Mouse (Mus musculus) cortical plate, adult 2 months (tissue): ENCODE measurements around the gene Rogdi.

Source experiments
- CTCF ChIP-seq: fragments of 200-500 bp; IDR thresholded peaks from 2 replicates; pipeline ENCODE4 v1.5.1; 2011; ENCODE audit warnings: mild to moderate bottlenecking, control low read depth, low read length; ENCODE audit not compliant: insufficient read depth; ENCODE audit errors: extremely low read depth
- POLR2A ChIP-seq: fragments of 200-500 bp; IDR thresholded peaks from 2 replicates; pipeline ENCODE4 v1.6.1; 2011; ENCODE audit warnings: mild to moderate bottlenecking, low read length, control low read depth; ENCODE audit not compliant: insufficient read depth; ENCODE audit errors: extremely low read depth

- no peak for TF ChIP-seq CTCF
- no peak for TF ChIP-seq POLR2A
Measured at GRCm38 (mm10) chr16:4964731-4965391, 48.5 kb downstream of the Rogdi start.
